Mouse (Mus musculus): Measurements from ENCODE around the gene Zic5. TPM values are rescaled to one million over a fixed set of nuclear protein-coding genes. Genes with fewer than 3 reads are reported as not detected.
"Not testable (repeated sequence)": the region's sequence is repeated elsewhere in the genome, so short reads cannot be mapped to it uniquely, and the experiment has no call there.

Zic5 gene
- polyA plus RNA-seq, 1 experiment, result 3.3 TPM

- Histone ChIP-seq H3K27ac (ENCODE audit: insufficient read depth, low read length) (no peak overlapping the region), H3K4me1 (ENCODE audit: control insufficient read depth, insufficient read depth, low read length) (no peaks in the 10 kb centered on the region), H3K4me3 (ENCODE audit: insufficient read depth, low read length) (no peak overlapping the region)
- TF ChIP-seq CTCF (IDR thresholded peaks at IDR 0.05; ENCODE audit: extremely low read depth, insufficient read depth, low read length) (no peak), POLR2A (IDR thresholded peaks at IDR 0.05; ENCODE audit: extremely low read depth, insufficient read depth, low read length) (no peak)
Measured at GRCm38 (mm10) chr14:122466756-122467362, 1.4 kb upstream of the Zic5 start.

GRCm38 (mm10) chr14:122465931-122466490 lies 534 bp upstream of the Zic5 start:
- Histone ChIP-seq H3K4me1 (ENCODE audit: control insufficient read depth, insufficient read depth, low read length) (no peaks in the 10 kb centered on the region), H3K27ac (ENCODE audit: insufficient read depth, low read length) (no peak overlapping the region), H3K4me3 (ENCODE audit: insufficient read depth, low read length) (peak overlapping the region; percentile 24; the same call in 1 of the 2 replicates)
- no peak for TF ChIP-seq POLR2A (IDR thresholded peaks at IDR 0.05; ENCODE audit: extremely low read depth, insufficient read depth, low read length)
- no peak for TF ChIP-seq CTCF (IDR thresholded peaks at IDR 0.05; ENCODE audit: extremely low read depth, insufficient read depth, low read length)

- peak overlapping the region; percentile 24 for H3K4me3 ChIP-seq (ENCODE audit: insufficient read depth, low read length)
- TF ChIP-seq CTCF (IDR thresholded peaks at IDR 0.05; ENCODE audit: extremely low read depth, insufficient read depth, low read length) (no peak), POLR2A (IDR thresholded peaks at IDR 0.05; ENCODE audit: extremely low read depth, insufficient read depth, low read length) (no peak)
- no peaks in the 10 kb centered on the region for H3K4me1 ChIP-seq (ENCODE audit: control insufficient read depth, insufficient read depth, low read length)
- peak overlapping the region; percentile 93 for H3K27ac ChIP-seq (ENCODE audit: insufficient read depth, low read length)
Measured at GRCm38 (mm10) chr14:122464351-122464762, 1.1 kb downstream of the Zic5 start.

GRCm38 (mm10) chr14:122463734-122464341 lies 1.6 kb downstream of the Zic5 start:
- Histone ChIP-seq H3K27ac (ENCODE audit: insufficient read depth, low read length) (peak overlapping the region; percentile 95), H3K4me3 (ENCODE audit: insufficient read depth, low read length) (peak overlapping the region; percentile 48)
- H3K4me1 ChIP-seq (ENCODE audit: control insufficient read depth, insufficient read depth, low read length), result not testable (repeated sequence)

GRCm38 (mm10) chr14:122463080-122463691 lies 2.3 kb downstream of the Zic5 start:
- Histone ChIP-seq H3K4me3 (ENCODE audit: insufficient read depth, low read length) (peak overlapping the region; percentile 48), H3K27ac (ENCODE audit: insufficient read depth, low read length) (peak overlapping the region; percentile 95), H3K4me1 (ENCODE audit: control insufficient read depth, insufficient read depth, low read length) (no peaks in the 10 kb centered on the region)
- TF ChIP-seq POLR2A (IDR thresholded peaks at IDR 0.05; ENCODE audit: extremely low read depth, insufficient read depth, low read length) (no peak), CTCF (IDR thresholded peaks at IDR 0.05; ENCODE audit: extremely low read depth, insufficient read depth, low read length) (no peak)

- Histone ChIP-seq H3K4me1 (ENCODE audit: control insufficient read depth, insufficient read depth, low read length) (no peaks in the 10 kb centered on the region), H3K27ac (ENCODE audit: insufficient read depth, low read length) (peak overlapping the region; percentile 95), H3K4me3 (ENCODE audit: insufficient read depth, low read length) (peak overlapping the region; percentile 48)
- TF ChIP-seq POLR2A (IDR thresholded peaks at IDR 0.05; ENCODE audit: extremely low read depth, insufficient read depth, low read length) (no peak), CTCF (IDR thresholded peaks at IDR 0.05; ENCODE audit: extremely low read depth, insufficient read depth, low read length) (no peak)
Measured at GRCm38 (mm10) chr14:122462689-122463079, 2.8 kb downstream of the Zic5 start.

GRCm38 (mm10) chr14:122461966-122462365 lies 3.5 kb downstream of the Zic5 start:
- no peaks in the 10 kb centered on the region for H3K4me1 ChIP-seq (ENCODE audit: control insufficient read depth, insufficient read depth, low read length)
- TF ChIP-seq CTCF (IDR thresholded peaks at IDR 0.05; ENCODE audit: extremely low read depth, insufficient read depth, low read length), result no peak
- TF ChIP-seq POLR2A (IDR thresholded peaks at IDR 0.05; ENCODE audit: extremely low read depth, insufficient read depth, low read length), result no peak
- peak overlapping the region; percentile 54 for H3K27ac ChIP-seq (ENCODE audit: insufficient read depth, low read length)
- H3K4me3 ChIP-seq (ENCODE audit: insufficient read depth, low read length), result peak overlapping the region; percentile 11; the same call in 1 of the 2 replicates

GRCm38 (mm10) chr14:122461500-122461899 lies 4.0 kb downstream of the Zic5 start:
- no peak for TF ChIP-seq CTCF (IDR thresholded peaks at IDR 0.05; ENCODE audit: extremely low read depth, insufficient read depth, low read length)
- no peak for TF ChIP-seq POLR2A (IDR thresholded peaks at IDR 0.05; ENCODE audit: extremely low read depth, insufficient read depth, low read length)
- peak overlapping the region; percentile 54; the same call in 1 of the 2 replicates for H3K27ac ChIP-seq (ENCODE audit: insufficient read depth, low read length)
- H3K4me1 ChIP-seq (ENCODE audit: control insufficient read depth, insufficient read depth, low read length), result no peaks in the 10 kb centered on the region
- 0 out of 2 replicates have a peak overlapping the region, but pooled peaks have one; percentile 11 for H3K4me3 ChIP-seq (ENCODE audit: insufficient read depth, low read length)

- H3K27ac ChIP-seq (ENCODE audit: insufficient read depth, low read length), result no peak overlapping the region
- no peak overlapping the region for H3K4me3 ChIP-seq (ENCODE audit: insufficient read depth, low read length)
Measured at GRCm38 (mm10) chr14:122460226-122460625, 5.3 kb downstream of the Zic5 start.

More at GRCm38 (mm10) chr14:122460226-122460625, 5.3 kb downstream of the Zic5 start:
- no peaks in the 10 kb centered on the region for H3K4me1 ChIP-seq (ENCODE audit: control insufficient read depth, insufficient read depth, low read length)
- TF ChIP-seq CTCF (IDR thresholded peaks at IDR 0.05; ENCODE audit: extremely low read depth, insufficient read depth, low read length) (no peak), POLR2A (IDR thresholded peaks at IDR 0.05; ENCODE audit: extremely low read depth, insufficient read depth, low read length) (no peak)

Data from cortical plate, adult 2 months (tissue).